Mouse (Mus musculus): ENCODE results near the gene Tmem19.

The Tmem19 gene

GRCm38 (mm10) chr10:115311263-115311965 lies 50.9 kb downstream of the Tmem19 start:
- DNase-seq (ENCODE audit: low read depth) = no peak

GRCm38 (mm10) chr10:115309191-115309590 lies 53.1 kb downstream of the Tmem19 start:
- no peak for DNase-seq (ENCODE audit: low read depth)

- no peak for DNase-seq (ENCODE audit: low read depth)
Measured at GRCm38 (mm10) chr10:115307331-115307875, 54.9 kb downstream of the Tmem19 start.

GRCm38 (mm10) chr10:115298683-115299082 lies 63.6 kb downstream of the Tmem19 start:
- no peak for DNase-seq (ENCODE audit: low read depth)

- DNase-seq (ENCODE audit: low read depth) = no peak
Measured at GRCm38 (mm10) chr10:115297582-115297981, 64.7 kb downstream of the Tmem19 start.

- DNase-seq (ENCODE audit: low read depth) = no peak
Measured at GRCm38 (mm10) chr10:115296401-115296935, 65.8 kb downstream of the Tmem19 start.

GRCm38 (mm10) chr10:115295162-115295561 lies 67.1 kb downstream of the Tmem19 start:
- no peak for DNase-seq (ENCODE audit: low read depth)

- DNase-seq (ENCODE audit: low read depth) = no peak
Measured at GRCm38 (mm10) chr10:115294715-115295114, 67.6 kb downstream of the Tmem19 start.

GRCm38 (mm10) chr10:115293946-115294345 lies 68.4 kb downstream of the Tmem19 start:
- no peak for DNase-seq (ENCODE audit: low read depth)

- no peak for DNase-seq (ENCODE audit: low read depth)
Measured at GRCm38 (mm10) chr10:115290671-115291070, 71.6 kb downstream of the Tmem19 start.
